Mouse (Mus musculus) limb, embryonic 12.5 days (tissue): ENCODE measurements at regions not wholly inside any gene's neighbourhood (a gene's known extent, or its start where the extent isn't known, plus 50 kb on each side); places are given as distances from the start of the nearest gene placed in this dataset.

Experiments used
- ATAC-seq: fragments of 200-750 bp; cut with Nextera tagmentation; 2 replicates; pipeline ENCODE4 v1.8.0; 2017; ENCODE audit warnings: low read depth, moderate TSS enrichment; ENCODE audit not compliant: insufficient number of reproducible peaks, insufficient read depth, low FRiP score, low TSS enrichment
- H3K27ac ChIP-seq: fragments of 300-500 bp; sonication (generic); 2 replicates; pipeline ENCODE4 v1.5.1; 2016; ENCODE audit warnings: mild to moderate bottlenecking, moderate library complexity
- H3K27me3 ChIP-seq: fragments of 300-500 bp; sonication (generic); 2 replicates; pipeline ENCODE4 v1.6.1; 2016; ENCODE audit warnings: mild to moderate bottlenecking, moderate library complexity
- H3K36me3 ChIP-seq: fragments of 300-500 bp; sonication (generic); 2 replicates; pipeline ENCODE4 v1.6.1; 2016; ENCODE audit warnings: mild to moderate bottlenecking, moderate library complexity
- H3K4me1 ChIP-seq: fragments of 300-500 bp; sonication (generic); replicated peaks from 2 replicates; pipeline ENCODE4 v1.6.1; 2016
- H3K4me2 ChIP-seq: fragments of 300-500 bp; sonication (generic); 2 replicates; pipeline ENCODE4 v1.6.1; 2016; ENCODE audit warnings: mild to moderate bottlenecking, moderate library complexity
- H3K4me3 ChIP-seq: fragments of 300-500 bp; sonication (generic); replicated peaks from 2 replicates; pipeline ENCODE4 v1.5.1; 2016; ENCODE audit warnings: mild to moderate bottlenecking
- H3K9ac ChIP-seq: fragments of 300-500 bp; sonication (generic); replicated peaks from 2 replicates; pipeline ENCODE4 v1.6.1; 2016; ENCODE audit warnings: mild to moderate bottlenecking, moderate library complexity
- H3K9me3 ChIP-seq: fragments of 300-500 bp; sonication (generic); 2 replicates; pipeline ENCODE4 v1.6.1; 2016; ENCODE audit warnings: mild to moderate bottlenecking, moderate library complexity
- WGBS: fragments of 180-500 bp; shearing (Covaris S2); methylation state at CpG from one replicate; pipeline ENCODE4 v1.1.7; 2016; 5-methylcytosine and 5-hydroxymethylcytosine counted together

GRCm38 (mm10) chr8:107860251-107860650, 82.2 kb upstream of the Zfhx3 start:
- Histone ChIP-seq H3K27me3 (peaks cover 4% of the 10 kb centered on the region), H3K9ac (no peak overlapping the region), H3K4me1 (peaks cover 39% of the 10 kb centered on the region), H3K36me3 (no peaks in the 10 kb centered on the region), H3K27ac (peak overlapping the region; percentile 45; the same call in 1 of the 2 replicates), H3K9me3 (no peaks in the 10 kb centered on the region), H3K4me3 (no peak overlapping the region), H3K4me2 (no peak overlapping the region)
- ATAC-seq, result no peak
- WGBS, result 73% methylated on average over 4 of the region's 4 CpGs

GRCm38 (mm10) chr8:107864802-107865651, 77.4 kb upstream of the Zfhx3 start:
- WGBS, result 18% methylated on average over 14 of the region's 14 CpGs
- peak; percentile 77; the same call in 1 of the 2 replicates for ATAC-seq
- H3K27me3 ChIP-seq, result no peaks in the 10 kb centered on the region
- H3K4me2 ChIP-seq, result peak overlapping the region; percentile 20
- no peaks in the 10 kb centered on the region for H3K9me3 ChIP-seq
- H3K4me3 ChIP-seq, result no peak overlapping the region
- peaks cover 68% of the 10 kb centered on the region for H3K4me1 ChIP-seq
- no peak overlapping the region for H3K9ac ChIP-seq
- H3K27ac ChIP-seq, result peak overlapping the region; percentile 84
- H3K36me3 ChIP-seq, result no peaks in the 10 kb centered on the region

GRCm38 (mm10) chr8:107865744-107866143, 76.7 kb upstream of the Zfhx3 start:
- Histone ChIP-seq H3K9ac (no peak overlapping the region), H3K4me2 (peak overlapping the region; percentile 20; the same call in 1 of the 2 replicates), H3K36me3 (no peaks in the 10 kb centered on the region), H3K4me1 (peaks cover 69% of the 10 kb centered on the region), H3K27me3 (no peaks in the 10 kb centered on the region), H3K4me3 (no peak overlapping the region), H3K9me3 (no peaks in the 10 kb centered on the region), H3K27ac (peak overlapping the region; percentile 84)
- no peak for ATAC-seq
- 6% methylated on average over 4 of the region's 4 CpGs for WGBS

GRCm38 (mm10) chr8:107871718-107872117, 70.7 kb upstream of the Zfhx3 start:
- H3K36me3 ChIP-seq, result no peaks in the 10 kb centered on the region
- peak overlapping the region; percentile 82 for H3K27ac ChIP-seq
- peaks cover 6% of the 10 kb centered on the region for H3K9me3 ChIP-seq
- H3K4me2 ChIP-seq, result peak overlapping the region; percentile 38
- H3K4me3 ChIP-seq, result no peak overlapping the region
- no peak overlapping the region; the same call in 1 of the 2 replicates for H3K9ac ChIP-seq
- WGBS, result 30% methylated on average over 15 of the region's 15 CpGs
- peaks cover 40% of the 10 kb centered on the region for H3K4me1 ChIP-seq
- peak; percentile 59; the same call in 1 of the 2 replicates for ATAC-seq
- H3K27me3 ChIP-seq, result no peaks in the 10 kb centered on the region

GRCm38 (mm10) chr8:107872121-107872520, 70.3 kb upstream of the Zfhx3 start:
- Histone ChIP-seq H3K4me1 (peaks cover 36% of the 10 kb centered on the region), H3K4me3 (no peak overlapping the region), H3K9ac (no peak overlapping the region), H3K36me3 (no peaks in the 10 kb centered on the region), H3K27ac (peak overlapping the region; percentile 82), H3K4me2 (peak overlapping the region; percentile 38), H3K27me3 (no peaks in the 10 kb centered on the region), H3K9me3 (peaks cover 6% of the 10 kb centered on the region)
- 46% methylated on average over 11 of the region's 11 CpGs for WGBS
- no peak for ATAC-seq

GRCm38 (mm10) chr8:107876455-107876854, 66.0 kb upstream of the Zfhx3 start:
- Histone ChIP-seq H3K9me3 (peaks cover 6% of the 10 kb centered on the region), H3K4me3 (no peak overlapping the region), H3K27me3 (no peaks in the 10 kb centered on the region), H3K4me1 (peaks cover 17% of the 10 kb centered on the region), H3K9ac (no peak overlapping the region), H3K27ac (no peak overlapping the region), H3K36me3 (no peaks in the 10 kb centered on the region), H3K4me2 (no peak overlapping the region)
- no peak for ATAC-seq
- WGBS, result 70% methylated on average over 2 of the region's 2 CpGs

GRCm38 (mm10) chr8:107881851-107882250, 60.6 kb upstream of the Zfhx3 start:
- Histone ChIP-seq H3K4me2 (no peak overlapping the region), H3K4me3 (no peak overlapping the region), H3K27ac (no peak overlapping the region), H3K4me1 (peaks cover 22% of the 10 kb centered on the region), H3K9ac (no peak overlapping the region), H3K27me3 (no peaks in the 10 kb centered on the region), H3K36me3 (no peaks in the 10 kb centered on the region), H3K9me3 (no peaks in the 10 kb centered on the region)
- ATAC-seq, result no peak
- WGBS, result 10% methylated on average over 7 of the region's 7 CpGs

- H3K4me1 ChIP-seq, result peaks cover 32% of the 10 kb centered on the region
- H3K9ac ChIP-seq, result no peak overlapping the region
- ATAC-seq, result no peak
- WGBS, result 39% methylated on average over 7 of the region's 7 CpGs
- no peaks in the 10 kb centered on the region for H3K36me3 ChIP-seq
- H3K4me3 ChIP-seq, result no peak overlapping the region
- H3K4me2 ChIP-seq, result no peak overlapping the region
- H3K27me3 ChIP-seq, result no peaks in the 10 kb centered on the region
- H3K9me3 ChIP-seq, result no peaks in the 10 kb centered on the region
- H3K27ac ChIP-seq, result peak overlapping the region; percentile 64
Observed at GRCm38 (mm10) chr8:107885547-107885946, 56.9 kb upstream of the Zfhx3 start.

GRCm38 (mm10) chr8:107885971-107886370, 56.5 kb upstream of the Zfhx3 start:
- peak overlapping the region; percentile 64 for H3K27ac ChIP-seq
- WGBS, result 65% methylated on average over 5 of the region's 5 CpGs

GRCm38 (mm10) chr8:107886516-107887253, 55.8 kb upstream of the Zfhx3 start:
- ATAC-seq, result no peak
- Histone ChIP-seq H3K4me3 (0 out of 2 replicates have a peak overlapping the region, but pooled peaks have one; percentile 6), H3K9me3 (no peaks in the 10 kb centered on the region), H3K9ac (no peak overlapping the region), H3K27ac (peak overlapping the region; percentile 72), H3K4me1 (peaks cover 40% of the 10 kb centered on the region), H3K27me3 (no peaks in the 10 kb centered on the region), H3K4me2 (peak overlapping the region; percentile 37), H3K36me3 (no peaks in the 10 kb centered on the region)
- WGBS, result 59% methylated on average over 19 of the region's 19 CpGs

More at GRCm38 (mm10) chr8:107885971-107886370, 56.5 kb upstream of the Zfhx3 start:
- no peak overlapping the region for H3K4me2 ChIP-seq
- H3K4me1 ChIP-seq, result peaks cover 36% of the 10 kb centered on the region
- H3K9me3 ChIP-seq, result no peaks in the 10 kb centered on the region
- ATAC-seq, result no peak
- H3K27me3 ChIP-seq, result no peaks in the 10 kb centered on the region
- no peak overlapping the region for H3K4me3 ChIP-seq
- H3K9ac ChIP-seq, result no peak overlapping the region
- H3K36me3 ChIP-seq, result no peaks in the 10 kb centered on the region

- Histone ChIP-seq H3K36me3 (no peaks in the 10 kb centered on the region), H3K4me3 (0 out of 2 replicates have a peak overlapping the region, but pooled peaks have one; percentile 6), H3K4me1 (peaks cover 40% of the 10 kb centered on the region), H3K9me3 (no peaks in the 10 kb centered on the region), H3K4me2 (peak overlapping the region; percentile 37), H3K9ac (no peak overlapping the region), H3K27ac (peak overlapping the region; percentile 72), H3K27me3 (no peaks in the 10 kb centered on the region)
- WGBS, result 14% methylated on average over 10 of the region's 10 CpGs
- ATAC-seq, result peak; percentile 71; the same call in 1 of the 2 replicates
Observed at GRCm38 (mm10) chr8:107887333-107887732, 55.1 kb upstream of the Zfhx3 start.
